Mouse (Mus musculus): ENCODE data around the gene Adad2. TPM values are rescaled to one million over a fixed set of nuclear protein-coding genes. Genes with fewer than 3 reads are reported as not detected.

Adad2 gene
- polyA plus RNA-seq, 1 experiment from 2014 or later = not detected

- no peak overlapping the region for H3K27ac ChIP-seq
- H3K79me2 ChIP-seq (ENCODE audit: inconsistent target) = no peaks in the 10 kb centered on the region
- no peaks in the 10 kb centered on the region for H3K36me3 ChIP-seq (ENCODE audit: inconsistent target)
- no peak overlapping the region for H3K4me3 ChIP-seq (ENCODE audit: inconsistent target)
- WGBS (ENCODE audit: missing documents) = 80% methylated on average over 14 of the region's 14 CpGs
Observed at GRCm38 (mm10) chr8:119590348-119590747, 22.2 kb upstream of the Adad2 start.

- Histone ChIP-seq H3K4me3 (ENCODE audit: inconsistent target) (no peak overlapping the region), H3K79me2 (ENCODE audit: inconsistent target) (no peaks in the 10 kb centered on the region), H3K36me3 (ENCODE audit: inconsistent target) (no peaks in the 10 kb centered on the region), H3K27ac (no peak overlapping the region)
- WGBS (ENCODE audit: missing documents) = 93% methylated on average over 6 of the region's 7 CpGs
Observed at GRCm38 (mm10) chr8:119591456-119591855, 21.1 kb upstream of the Adad2 start.

GRCm38 (mm10) chr8:119603771-119604170 is 8.8 kb upstream of the Adad2 start:
- peak overlapping the region; percentile 93; the same call in 1 of the 2 replicates for H3K4me3 ChIP-seq (ENCODE audit: inconsistent target)
- H3K79me2 ChIP-seq (ENCODE audit: inconsistent target) = peaks cover 11% of the 10 kb centered on the region; the same call in 1 of the 2 replicates
- no peak overlapping the region for H3K27ac ChIP-seq
- H3K36me3 ChIP-seq (ENCODE audit: inconsistent target) = peaks cover 28% of the 10 kb centered on the region; the same call in 1 of the 2 replicates
- WGBS (ENCODE audit: missing documents) = 79% methylated on average over 4 of the region's 4 CpGs

GRCm38 (mm10) chr8:119604398-119604803 is 8.1 kb upstream of the Adad2 start:
- WGBS (ENCODE audit: missing documents) = 40% methylated on average over 12 of the region's 12 CpGs
- Histone ChIP-seq H3K27ac (peak overlapping the region; percentile 54), H3K36me3 (ENCODE audit: inconsistent target) (peaks cover 24% of the 10 kb centered on the region; the same call in 1 of the 2 replicates), H3K79me2 (ENCODE audit: inconsistent target) (peaks cover 11% of the 10 kb centered on the region; the same call in 1 of the 2 replicates), H3K4me3 (ENCODE audit: inconsistent target) (peak overlapping the region; percentile 93)

GRCm38 (mm10) chr8:119604996-119605395 is 7.6 kb upstream of the Adad2 start, which contains the start of gene Taf1c:
TSS of gene Taf1c (minus strand) at chr8:119605222.
- under 1% methylated on average over 23 of the region's 23 CpGs for WGBS (ENCODE audit: missing documents)
- peaks cover 11% of the 10 kb centered on the region; the same call in 1 of the 2 replicates for H3K79me2 ChIP-seq (ENCODE audit: inconsistent target)
- peak within 1 kb of the TSS; percentile 54 for H3K27ac ChIP-seq
- peak within 1 kb of the TSS; percentile 93 for H3K4me3 ChIP-seq (ENCODE audit: inconsistent target)
- H3K36me3 ChIP-seq (ENCODE audit: inconsistent target) = peaks cover 24% of the 10 kb centered on the region; the same call in 1 of the 2 replicates

GRCm38 (mm10) chr8:119606224-119606623 is 6.3 kb upstream of the Adad2 start:
- no peak overlapping the region for H3K4me3 ChIP-seq (ENCODE audit: inconsistent target)
- WGBS (ENCODE audit: missing documents) = 88% methylated on average over 2 of the region's 2 CpGs
- H3K79me2 ChIP-seq (ENCODE audit: inconsistent target) = peaks cover 11% of the 10 kb centered on the region; the same call in 1 of the 2 replicates
- H3K27ac ChIP-seq = no peak overlapping the region
- H3K36me3 ChIP-seq (ENCODE audit: inconsistent target) = peaks cover 12% of the 10 kb centered on the region; the same call in 1 of the 2 replicates

GRCm38 (mm10) chr8:119615096-119615495 is 2.5 kb downstream of the Adad2 start:
- no peak overlapping the region for H3K27ac ChIP-seq
- WGBS (ENCODE audit: missing documents) = 88% methylated on average over 14 of the region's 14 CpGs

GRCm38 (mm10) chr8:119616358-119616757 is 3.8 kb downstream of the Adad2 start:
- 85% methylated on average over 7 of the region's 7 CpGs for WGBS (ENCODE audit: missing documents)
- no peaks in the 10 kb centered on the region for H3K36me3 ChIP-seq (ENCODE audit: inconsistent target)
- no peak overlapping the region for H3K27ac ChIP-seq
- no peaks in the 10 kb centered on the region for H3K79me2 ChIP-seq (ENCODE audit: inconsistent target)
- H3K4me3 ChIP-seq (ENCODE audit: inconsistent target) = no peak overlapping the region

More at GRCm38 (mm10) chr8:119615096-119615495, 2.5 kb downstream of the Adad2 start:
- Histone ChIP-seq H3K36me3 (ENCODE audit: inconsistent target) (no peaks in the 10 kb centered on the region), H3K4me3 (ENCODE audit: inconsistent target) (no peak overlapping the region), H3K79me2 (ENCODE audit: inconsistent target) (no peaks in the 10 kb centered on the region)

- WGBS (ENCODE audit: missing documents) = 94% methylated on average over 4 of the region's 4 CpGs
- no peaks in the 10 kb centered on the region for H3K79me2 ChIP-seq (ENCODE audit: inconsistent target)
- no peak overlapping the region for H3K27ac ChIP-seq
- no peaks in the 10 kb centered on the region for H3K36me3 ChIP-seq (ENCODE audit: inconsistent target)
- H3K4me3 ChIP-seq (ENCODE audit: inconsistent target) = no peak overlapping the region
Observed at GRCm38 (mm10) chr8:119616811-119617210, 4.3 kb downstream of the Adad2 start.

- Histone ChIP-seq H3K79me2 (ENCODE audit: inconsistent target) (no peaks in the 10 kb centered on the region), H3K4me3 (ENCODE audit: inconsistent target) (no peak overlapping the region), H3K27ac (no peak overlapping the region), H3K36me3 (ENCODE audit: inconsistent target) (no peaks in the 10 kb centered on the region)
- 88% methylated on average over 5 of the region's 5 CpGs for WGBS (ENCODE audit: missing documents)
Observed at GRCm38 (mm10) chr8:119617586-119617985, 5.0 kb downstream of the Adad2 start.

GRCm38 (mm10) chr8:119618887-119619286 is 6.3 kb downstream of the Adad2 start:
- Histone ChIP-seq H3K36me3 (ENCODE audit: inconsistent target) (no peaks in the 10 kb centered on the region), H3K79me2 (ENCODE audit: inconsistent target) (no peaks in the 10 kb centered on the region), H3K4me3 (ENCODE audit: inconsistent target) (no peak overlapping the region), H3K27ac (no peak overlapping the region)
- whole genome bisulfite sequencing (ENCODE audit: missing documents) = 84% methylated on average over 5 of the region's 5 CpGs

GRCm38 (mm10) chr8:119620116-119620840 is 7.7 kb downstream of the Adad2 start:
- WGBS (ENCODE audit: missing documents) = 63% methylated on average over 6 of the region's 6 CpGs
- no peaks in the 10 kb centered on the region for H3K36me3 ChIP-seq (ENCODE audit: inconsistent target)
- H3K4me3 ChIP-seq (ENCODE audit: inconsistent target) = no peak overlapping the region
- H3K27ac ChIP-seq = no peak overlapping the region
- no peaks in the 10 kb centered on the region for H3K79me2 ChIP-seq (ENCODE audit: inconsistent target)

GRCm38 (mm10) chr8:119620848-119621465 is 8.4 kb downstream of the Adad2 start:
- Histone ChIP-seq H3K4me3 (ENCODE audit: inconsistent target) (no peak overlapping the region), H3K27ac (no peak overlapping the region), H3K36me3 (ENCODE audit: inconsistent target) (no peaks in the 10 kb centered on the region), H3K79me2 (ENCODE audit: inconsistent target) (no peaks in the 10 kb centered on the region)
- 92% methylated on average over 14 of the region's 14 CpGs for WGBS (ENCODE audit: missing documents)

- H3K4me3 ChIP-seq (ENCODE audit: inconsistent target) = no peak overlapping the region
- 64% methylated on average over 4 of the region's 4 CpGs for WGBS (ENCODE audit: missing documents)
- no peaks in the 10 kb centered on the region for H3K36me3 ChIP-seq (ENCODE audit: inconsistent target)
- no peak overlapping the region for H3K27ac ChIP-seq
- H3K79me2 ChIP-seq (ENCODE audit: inconsistent target) = no peaks in the 10 kb centered on the region
Observed at GRCm38 (mm10) chr8:119622555-119622954, 10.0 kb downstream of the Adad2 start.

GRCm38 (mm10) chr8:119623061-119623460 is 10.5 kb downstream of the Adad2 start:
- no peaks in the 10 kb centered on the region for H3K79me2 ChIP-seq (ENCODE audit: inconsistent target)
- H3K36me3 ChIP-seq (ENCODE audit: inconsistent target) = no peaks in the 10 kb centered on the region
- H3K27ac ChIP-seq = no peak overlapping the region
- WGBS (ENCODE audit: missing documents) = 85% methylated on average over 8 of the region's 8 CpGs
- no peak overlapping the region for H3K4me3 ChIP-seq (ENCODE audit: inconsistent target)

Measured in macrophage (primary cell).